Mouse (Mus musculus) left cerebral cortex, adult 2 months (tissue): ENCODE measurements around the gene Kcnj11. TPM values are rescaled to one million over a fixed set of nuclear protein-coding genes. Genes with fewer than 3 reads are reported as not detected.
A peak's percentile ranks its signal among the peaks of the same experiment; 100 is the strongest.

ENCODE experiments used
- DNase-seq, 2 experiments: peaks; one replicate each; pipeline ENCODE4 v3.0.0; 2021 to 2022; ENCODE audit warnings: low spot score in 2 of 2, mixed read lengths in 1 of 2; ENCODE audit errors: extremely low spot score in 1 of 2
- H3K27ac ChIP-seq: fragments of 200-600 bp; 2 replicates; pipeline ENCODE4 v1.8.1; 2022
- H3K4me3 ChIP-seq: fragments of 200-600 bp; 2 replicates; pipeline ENCODE4 v1.8.1; 2022
- CTCF ChIP-seq: fragments of 200-600 bp; IDR thresholded peaks from 2 replicates; pipeline ENCODE4 v1.8.1; 2022; ENCODE audit warnings: antibody characterized with exemption, mild to moderate bottlenecking, moderate library complexity
- intact Hi-C: fragments of 180-260 bp; cut with DNase I; formaldehyde crosslinking; loops from one replicate; pipeline ENCODE4 v1.15.1; 2025
- total RNA-seq, 2 experiments: library from RNA; stranded (reverse); gene quantifications; 2 replicates each; pipeline ENCODE4 v1.2.3; 2021

Gene Kcnj11
- total RNA-seq, 2 experiments from 2014 or later: 41.0 to 45.4 TPM

DNA sequence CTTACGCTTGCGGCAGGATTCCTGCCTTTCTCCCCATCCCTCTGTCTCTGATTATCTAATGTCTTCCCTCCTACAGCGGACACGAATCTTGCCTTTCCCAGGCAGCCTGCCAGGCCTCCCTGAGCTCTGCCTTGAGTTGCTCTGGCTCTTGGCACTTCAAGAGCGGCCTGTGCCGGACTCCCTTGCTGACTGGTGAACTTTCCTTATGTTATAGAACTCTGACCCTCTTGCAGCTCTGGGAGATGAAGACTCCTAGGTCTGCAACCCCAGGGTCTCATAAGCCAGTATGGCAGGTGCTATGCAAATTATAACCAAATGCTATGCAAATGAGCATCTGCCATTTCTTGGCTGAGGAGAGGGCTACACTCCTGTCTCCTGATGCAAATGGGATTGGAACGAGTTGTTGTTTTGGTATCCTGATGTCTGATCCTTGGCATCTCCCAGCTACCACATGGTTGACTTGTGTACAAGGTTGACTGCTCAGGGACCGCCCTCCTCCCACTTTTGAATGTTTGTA lies 2.6 kb upstream of the Kcnj11 start:
- H3K27ac ChIP-seq: peak overlapping the region; percentile 88
- no peak for TF ChIP-seq CTCF
- intact Hi-C loops: no loop called here
- peak in 1 of 2 experiments; percentile 73 for DNase-seq
- no peak overlapping the region for H3K4me3 ChIP-seq

DNA sequence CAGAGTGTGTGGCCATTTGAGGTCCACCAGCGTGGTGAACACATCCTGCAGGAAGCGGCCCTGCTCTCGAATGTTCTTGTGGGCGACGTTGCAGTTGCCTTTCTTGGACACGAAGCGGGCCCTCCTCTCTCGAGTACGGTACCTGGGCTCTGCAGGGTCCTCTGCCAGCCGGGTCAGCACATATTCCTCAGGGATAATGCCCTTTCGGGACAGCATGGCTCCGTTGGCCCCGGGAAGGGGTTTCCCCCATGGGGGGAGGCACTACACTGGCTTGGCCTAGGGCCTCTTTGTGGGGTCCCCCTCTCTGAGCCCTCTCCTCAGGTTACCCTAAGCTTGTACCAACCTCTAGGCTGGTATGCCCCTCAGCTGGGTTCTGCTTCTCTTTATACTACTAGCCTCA lies 882 bp downstream of the Kcnj11 start:
- DNase-seq: peak in 1 of 2 experiments; percentile 39
- intact Hi-C loops: loop anchor here (1.0 to 5.0 kb wide), 3 partner anchors 31 to 278 kb away; partner anchors contain the start of gene Myod1
- TF ChIP-seq CTCF: no peak
- H3K4me3 ChIP-seq: peak overlapping the region; percentile 54
- H3K27ac ChIP-seq: peak overlapping the region; percentile 81

DNA sequence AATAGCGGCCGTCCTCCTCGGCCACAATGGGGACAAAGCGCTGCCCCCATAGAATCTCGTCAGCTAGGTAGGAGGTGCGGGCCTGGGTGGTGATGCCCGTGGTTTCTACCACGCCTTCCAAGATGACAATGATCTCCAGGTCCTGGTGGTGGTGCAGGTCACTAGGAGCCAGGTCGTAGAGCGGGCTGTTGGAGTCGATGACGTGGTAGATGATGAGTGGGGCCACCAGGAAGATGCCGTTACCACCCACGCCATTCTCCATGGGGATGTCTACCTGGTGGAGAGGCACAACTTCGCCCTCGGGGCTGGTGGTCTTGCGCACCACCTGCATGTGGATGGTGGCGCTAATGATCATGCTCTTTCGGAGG lies 1.7 kb downstream of the Kcnj11 start:
- no peak for DNase-seq
- intact Hi-C loops: loop anchor here (5.0 kb wide), 1 partner anchor 278 kb away; the partner anchor contains the start of gene Myod1
- H3K4me3 ChIP-seq: peak overlapping the region; percentile 42
- TF ChIP-seq CTCF: no peak
- peak overlapping the region; percentile 81 for H3K27ac ChIP-seq

DNA sequence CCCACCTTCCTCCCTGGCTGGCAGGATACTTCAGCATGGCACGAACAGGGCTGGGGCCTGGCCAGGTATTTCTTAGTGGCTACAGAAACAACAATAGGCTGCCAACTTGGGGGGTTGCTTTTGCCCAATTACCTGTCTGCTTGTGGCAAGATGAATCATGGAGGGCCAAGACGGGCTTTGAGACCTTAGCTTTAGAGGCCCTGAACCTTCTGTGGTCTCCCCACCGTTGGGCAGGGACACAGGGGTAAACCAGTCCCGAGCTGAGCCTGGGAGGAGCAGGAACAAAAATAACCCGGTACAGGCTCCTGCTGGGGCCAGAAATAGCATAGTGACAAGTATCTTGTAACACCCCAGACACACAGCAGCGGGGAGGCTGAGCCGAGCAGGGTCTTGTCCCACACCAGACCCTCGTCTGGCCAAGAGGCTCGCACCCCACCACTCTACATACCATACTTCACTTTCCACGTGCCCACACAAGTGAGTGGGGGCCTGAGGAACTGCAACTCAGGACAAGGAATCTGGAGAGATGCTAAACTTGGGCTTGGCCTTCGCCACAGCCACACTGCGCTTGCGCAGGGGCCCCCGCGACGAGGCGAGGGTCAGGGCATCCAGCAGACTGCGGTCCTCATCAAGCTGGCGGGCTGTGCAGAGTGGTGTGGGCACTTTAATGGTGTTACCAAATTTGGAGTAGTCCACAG lies 2.2 kb downstream of the Kcnj11 start:
- DNase-seq: peak in 1 of 2 experiments; percentile 53
- TF ChIP-seq CTCF: no peak
- Histone ChIP-seq H3K4me3 (peak overlapping the region; percentile 42), H3K27ac (peak overlapping the region; percentile 81)
- intact Hi-C loops: loop anchor here (5.0 kb wide), 1 partner anchor 279 kb away; the partner anchor contains the start of gene Myod1

DNA sequence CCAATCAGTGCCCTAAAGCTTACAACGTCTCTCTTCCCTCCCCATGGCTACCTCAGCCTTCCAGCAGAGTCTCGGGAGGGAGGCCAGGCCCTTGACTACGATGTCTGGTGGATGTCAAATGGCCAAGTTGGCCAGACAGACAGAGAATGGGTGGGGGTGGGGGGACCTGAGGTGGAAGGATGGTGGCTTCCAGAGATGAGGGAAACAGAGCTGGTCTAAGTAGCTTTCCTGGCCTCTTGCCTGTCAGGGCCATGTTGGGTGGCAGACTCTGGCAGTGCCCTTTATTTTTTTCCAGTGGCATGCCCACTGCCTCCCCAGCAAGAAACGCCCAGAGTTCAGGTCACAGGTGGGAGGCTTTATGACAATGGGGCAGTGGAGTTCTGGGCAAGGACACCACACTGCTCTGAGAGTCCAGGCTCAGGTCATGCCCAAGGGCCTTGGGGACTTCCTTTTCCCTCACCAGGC lies 3.2 kb downstream of the Kcnj11 start:
- H3K4me3 ChIP-seq: peak overlapping the region; percentile 42
- TF ChIP-seq CTCF: no peak

DNA sequence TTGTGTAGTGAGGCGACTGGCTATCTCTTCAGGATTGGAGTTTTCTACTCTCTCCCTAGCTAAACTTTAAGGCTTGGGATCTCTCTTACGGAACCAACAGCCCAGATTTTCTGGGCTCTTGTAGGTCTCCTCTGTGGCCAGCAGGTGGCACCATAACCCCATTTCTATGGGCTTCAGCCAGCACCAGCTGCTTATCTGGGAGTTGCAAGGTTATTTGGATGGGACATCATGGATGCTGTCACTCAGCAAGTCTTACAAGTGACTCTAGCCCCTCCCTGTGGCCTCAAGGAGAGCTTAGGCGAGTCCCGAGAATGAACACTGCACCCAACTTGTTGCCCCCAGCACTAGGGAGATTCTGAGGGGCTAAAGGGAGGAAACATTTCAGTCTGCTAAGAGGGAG lies 4.4 kb downstream of the Kcnj11 start:
- peak; percentile 65 to 73 for DNase-seq
- TF ChIP-seq CTCF: peak; percentile 97
- H3K4me3 ChIP-seq: no peak overlapping the region
- intact Hi-C loops: loop anchor here (1.0 to 5.0 kb wide), 4 partner anchors 85 to 281 kb away; partner anchors contain the start of gene Myod1
- H3K27ac ChIP-seq: no peak overlapping the region

More for the DNA sequence above, 3.2 kb downstream of the Kcnj11 start:
- intact Hi-C loops: loop anchor here (5.0 kb wide), 1 partner anchor 280 kb away; the partner anchor contains the start of gene Myod1
- DNase-seq: no peak
- peak overlapping the region; percentile 80 for H3K27ac ChIP-seq

DNA sequence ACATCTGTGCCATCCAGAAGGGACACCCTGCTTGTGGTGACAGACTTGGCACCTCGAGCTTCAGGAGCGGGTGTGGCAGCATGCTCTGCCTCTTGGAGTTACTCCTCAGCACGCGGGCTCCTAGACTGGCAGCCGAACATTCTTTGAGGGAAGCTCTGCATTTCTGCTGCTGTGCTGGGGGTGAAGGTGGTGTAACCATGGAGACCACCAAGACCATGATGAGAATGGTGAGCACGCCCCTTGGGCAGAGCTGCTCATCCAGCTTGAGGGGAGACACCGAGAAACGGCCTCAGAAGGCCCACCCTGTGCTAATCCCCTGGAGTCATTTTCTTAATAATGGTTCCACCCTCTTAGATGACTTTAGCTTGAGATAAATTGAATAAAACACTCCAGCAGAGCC lies 7.8 kb downstream of the Kcnj11 start:
- H3K27ac ChIP-seq: no peak overlapping the region
- no peak for DNase-seq
- H3K4me3 ChIP-seq: no peak overlapping the region
- TF ChIP-seq CTCF: no peak
- intact Hi-C loops: no loop called here

DNA sequence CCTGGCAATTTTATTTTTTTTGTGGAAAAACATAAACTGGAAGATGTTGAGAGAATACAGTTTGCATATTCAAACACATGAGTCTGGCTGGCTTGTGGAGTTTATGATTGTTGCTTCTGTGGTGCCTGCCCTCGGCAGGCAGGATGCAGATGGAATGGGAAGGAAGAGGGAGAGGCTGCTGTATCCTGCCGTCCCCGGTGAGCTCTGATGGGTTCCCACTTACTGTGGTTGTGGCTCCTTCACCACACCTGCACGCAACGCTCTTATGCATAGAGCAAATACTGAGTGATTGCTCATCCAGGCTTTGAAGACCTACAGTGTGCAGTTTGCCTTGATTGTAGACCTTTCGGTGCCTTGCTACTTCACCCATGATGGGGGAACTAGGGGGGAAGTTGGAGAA lies 12.3 kb downstream of the Kcnj11 start:
- DNase-seq: no peak
- intact Hi-C loops: no loop called here
- no peak for TF ChIP-seq CTCF
- Histone ChIP-seq H3K4me3 (no peak overlapping the region), H3K27ac (no peak overlapping the region)

DNA sequence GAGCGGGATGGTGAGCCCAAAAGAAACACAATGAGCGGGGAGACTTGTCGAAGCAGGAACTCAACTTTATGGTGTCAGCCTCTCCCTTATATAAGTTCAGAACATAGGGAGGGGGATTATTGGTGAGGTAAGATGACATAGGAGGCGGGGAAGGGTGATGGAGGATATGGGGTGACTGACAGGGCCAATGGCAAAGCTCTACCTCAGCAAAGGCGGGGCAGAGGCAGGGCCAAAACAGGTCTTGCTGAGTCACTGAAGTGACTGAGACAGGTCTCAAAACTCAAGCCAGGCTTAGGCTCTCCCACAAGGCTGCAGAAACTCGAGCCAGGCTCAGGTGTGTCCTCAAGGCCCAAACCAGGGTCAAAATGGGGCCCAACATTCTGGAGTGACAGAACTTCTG lies 14.2 kb downstream of the Kcnj11 start:
- intact Hi-C loops: no loop called here
- no peak for DNase-seq
- TF ChIP-seq CTCF: no peak

DNA sequence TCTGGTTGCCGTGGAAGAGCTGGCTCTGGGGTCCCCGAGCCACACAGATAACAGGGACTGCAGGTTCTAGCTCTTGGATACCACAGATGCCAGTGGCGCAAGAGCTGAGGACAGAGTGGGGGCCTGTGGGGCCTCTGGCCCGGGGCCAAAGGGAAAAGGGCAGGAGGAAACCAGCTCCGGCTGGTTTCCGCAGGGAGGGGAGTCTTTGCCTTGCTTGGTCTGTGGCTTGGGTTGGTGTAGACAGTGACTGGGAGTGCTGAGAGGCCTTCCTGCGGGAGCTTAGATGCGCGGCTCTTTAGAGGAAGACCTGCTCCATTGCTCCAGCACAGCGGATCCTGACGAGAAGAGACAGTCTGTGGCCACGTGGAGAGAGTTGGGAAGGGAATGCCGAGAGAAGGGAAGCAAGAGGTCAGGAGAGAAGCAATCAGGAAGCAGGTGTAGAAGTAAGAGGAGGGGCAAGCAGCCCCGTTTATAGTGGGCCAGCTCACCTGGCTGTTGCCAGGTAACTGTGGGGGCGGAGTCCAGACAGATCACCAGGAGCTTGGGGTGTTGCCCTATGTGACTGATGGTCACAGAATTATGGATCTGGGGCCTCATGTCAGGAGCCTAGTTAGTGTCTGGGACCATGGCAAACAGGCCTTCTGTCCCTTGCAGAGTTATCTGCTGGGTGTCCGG lies 15.6 kb downstream of the Kcnj11 start:
- TF ChIP-seq CTCF: no peak
- intact Hi-C loops: no loop called here
- H3K4me3 ChIP-seq: no peak overlapping the region
- no peak overlapping the region for H3K27ac ChIP-seq
- DNase-seq: no peak

More for the DNA sequence above, 14.2 kb downstream of the Kcnj11 start:
- no peak overlapping the region for H3K27ac ChIP-seq
- no peak overlapping the region for H3K4me3 ChIP-seq

DNA sequence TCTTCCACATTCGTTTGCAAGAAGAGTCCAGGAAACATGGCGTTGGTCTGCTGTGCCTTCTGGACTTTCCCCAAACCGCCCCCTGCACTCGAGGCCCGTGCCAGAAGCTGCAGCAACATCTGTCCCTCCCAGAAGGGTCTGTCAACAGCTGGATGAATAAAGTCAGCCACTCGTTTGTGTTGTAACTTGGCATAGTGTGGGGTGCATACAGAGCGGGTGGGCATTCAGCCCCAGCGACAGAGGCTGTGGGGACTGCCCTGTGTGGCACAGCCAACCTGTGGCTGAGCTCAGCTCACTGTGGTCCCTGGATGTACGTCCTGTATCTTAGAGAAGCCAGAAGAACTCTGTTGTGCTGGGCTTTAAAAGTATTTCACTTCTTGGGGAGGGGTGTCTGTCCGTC lies 16.5 kb downstream of the Kcnj11 start:
- Histone ChIP-seq H3K4me3 (no peak overlapping the region), H3K27ac (no peak overlapping the region)
- DNase-seq: no peak
- no peak for TF ChIP-seq CTCF
- intact Hi-C loops: no loop called here

DNA sequence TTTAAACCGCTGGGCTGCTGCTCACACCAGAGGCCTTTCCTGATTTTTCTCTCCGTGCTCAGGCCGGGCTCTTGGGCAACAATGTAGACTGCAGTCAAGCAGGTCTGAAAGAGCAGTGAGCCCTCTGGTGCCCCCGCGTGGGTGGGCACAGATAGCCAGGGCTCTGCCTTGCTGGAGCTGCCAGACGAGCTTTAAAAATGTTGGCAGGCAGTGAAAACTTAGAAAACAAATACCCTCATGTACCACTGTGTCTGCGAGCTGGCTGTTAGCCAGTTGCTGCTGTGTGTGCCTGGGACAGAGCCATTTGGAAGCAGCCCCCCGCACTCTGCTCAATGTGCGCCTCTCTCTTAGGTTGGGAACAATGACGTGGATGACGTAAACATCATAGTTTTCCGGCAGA lies 22.9 kb downstream of the Kcnj11 start:
- no peak for DNase-seq
- TF ChIP-seq CTCF: no peak
- intact Hi-C loops: no loop called here
- Histone ChIP-seq H3K27ac (no peak overlapping the region), H3K4me3 (no peak overlapping the region)
